Mouse (Mus musculus) liver, embryonic 14.5 days (tissue): ENCODE data around the gene Gm49320. TPM values are rescaled to one million over a fixed set of nuclear protein-coding genes. Genes with fewer than 3 reads are reported as not detected.

ENCODE experiments used
- ATAC-seq: fragments of 200-750 bp; cut with Nextera tagmentation; 2 replicates; pipeline ENCODE4 v1.8.0; 2017; ENCODE audit warnings: moderate number of reproducible peaks, mild to moderate bottlenecking, moderate library complexity; ENCODE audit not compliant: insufficient read depth
- DNase-seq, 3 experiments: peaks; one replicate each; pipeline ENCODE4 v3.0.0-alpha.2; 2012 to 2013; ENCODE audit warnings: low read depth in 3 of 3, low spot score in 3 of 3
- H3K27ac ChIP-seq: fragments of 300-500 bp; sonication (generic); 2 replicates; pipeline ENCODE4 v1.5.1; 2014; ENCODE audit warnings: moderate library complexity, mild to moderate bottlenecking, control low read depth, inconsistent platforms
- H3K27me3 ChIP-seq: fragments of 300-500 bp; sonication (generic); 2 replicates; pipeline ENCODE4 v1.6.1; 2014; ENCODE audit warnings: mild to moderate bottlenecking, low read length, moderate library complexity; ENCODE audit not compliant: control insufficient read depth, insufficient read depth
- H3K36me3 ChIP-seq: fragments of 300-500 bp; sonication (generic); replicated peaks from 2 replicates; pipeline ENCODE4 v1.6.1; 2014; ENCODE audit warnings: low read depth; ENCODE audit not compliant: control insufficient read depth, insufficient read depth
- H3K4me1 ChIP-seq, 2 experiments: fragments of 200-500 bp in 1 of 2; fragments of 300-500 bp in 1 of 2; sonication (generic) in 1 of 2; replicated peaks; 2 replicates each; pipeline ENCODE4 v1.6.1; 2012 to 2014; ENCODE audit warnings: antibody characterized with exemption in 1 of 2, inconsistent platforms in 1 of 2, low read length in 1 of 2; ENCODE audit not compliant: control insufficient read depth in 2 of 2, insufficient read depth in 2 of 2
- H3K4me2 ChIP-seq: fragments of 300-500 bp; sonication (generic); 2 replicates; pipeline ENCODE4 v1.6.1; 2014; ENCODE audit warnings: low read depth, mild to moderate bottlenecking, control low read depth, moderate library complexity
- H3K4me3 ChIP-seq, 2 experiments: fragments of 200-500 bp in 1 of 2; fragments of 300-500 bp in 1 of 2; sonication (generic) in 1 of 2; 2 replicates each; pipeline ENCODE4 v1.5.1; 2012 to 2014; ENCODE audit warnings: low read depth in 2 of 2, low read length in 2 of 2, mild to moderate bottlenecking in 2 of 2, control low read depth in 1 of 2, inconsistent platforms in 1 of 2, moderate library complexity in 1 of 2; ENCODE audit not compliant: insufficient read depth in 1 of 2
- H3K9ac ChIP-seq: fragments of 300-500 bp; sonication (generic); replicated peaks from 2 replicates; pipeline ENCODE4 v1.6.1; 2014; ENCODE audit warnings: mild to moderate bottlenecking, control low read depth, moderate library complexity
- H3K9me3 ChIP-seq: fragments of 300-500 bp; sonication (generic); 2 replicates; pipeline ENCODE4 v1.6.1; 2016; ENCODE audit warnings: low read length, mixed read lengths; ENCODE audit not compliant: control insufficient read depth
- CTCF ChIP-seq: IDR thresholded peaks from 2 replicates; pipeline ENCODE4 v1.5.1; 2016; ENCODE audit warnings: antibody characterized with exemption, low read depth, control low read depth
- EP300 ChIP-seq: IDR thresholded peaks from 2 replicates; pipeline ENCODE4 v1.6.1; 2016; ENCODE audit warnings: antibody characterized with exemption, low read depth
- WGBS: fragments of 180-500 bp; shearing (Covaris S2); extraction: QIAGEN DNeasy Blood & Tissue Kit; methylation state at CpG from one replicate; pipeline ENCODE4 v1.1.7; 2014; ENCODE audit not compliant: insufficient replicate concordance; 5-methylcytosine and 5-hydroxymethylcytosine counted together
- polyA plus RNA-seq, 2 experiments: library from polyadenylated mRNA; depleted of rRNA in 1 of 2; stranded (reverse) in 1 of 2; unstranded in 1 of 2; fragments of >200 nt; fragmentation: Nextera tagmentation in 1 of 2; extraction: Ambion mirVana in 1 of 2; gene quantifications; 2 replicates each; pipeline versions ENCODE4 v1.2.1 to v1.2.3; 2012 to 2014

The Gm49320 gene
- polyA plus RNA-seq, 2 experiments: 0.14 to 0.47 TPM

GRCm38 (mm10) chr8:4216296-4216695 lies 22.4 kb upstream of the Gm49320 start:
- Histone ChIP-seq H3K27ac (no peak overlapping the region), H3K9ac (no peak overlapping the region), H3K4me3 (no peak overlapping the region), H3K27me3 (peaks cover 50% of the 10 kb centered on the region), H3K9me3 (no peaks in the 10 kb centered on the region), H3K4me1 (peaks cover 0 to 10% of the 10 kb centered on the region in 2 experiments; a peak in 2 of 4 replicates), H3K4me2 (no peak overlapping the region), H3K36me3 (no peaks in the 10 kb centered on the region)
- no peak for DNase-seq
- WGBS: 12% methylated on average over 18 of the region's 18 CpGs
- ATAC-seq: no peak
- TF ChIP-seq EP300 (no peak), CTCF (no peak)

GRCm38 (mm10) chr8:4216791-4217621 lies 21.7 kb upstream of the Gm49320 start, which contains the start of gene Prr36:
Gene Prr36, minus strand, starts transcription at chr8:4217459.
- no peak for TF ChIP-seq CTCF
- no peak for TF ChIP-seq EP300
- DNase-seq (no peak), ATAC-seq (no peak)
- Histone ChIP-seq H3K9ac (no peak within 1 kb of the TSS), H3K9me3 (no peaks in the 10 kb centered on the region), H3K4me2 (peak within 1 kb of the TSS; percentile 32), H3K4me1 (peaks cover 0 to 10% of the 10 kb centered on the region in 2 experiments; a peak in 2 of 4 replicates), H3K27me3 (peaks cover 50% of the 10 kb centered on the region), H3K36me3 (no peaks in the 10 kb centered on the region), H3K27ac (no peak within 1 kb of the TSS), H3K4me3 (peak within 1 kb of the TSS in 1 of 2 experiments; percentile 3; a peak in 1 of 4 replicates)
- 3% methylated on average over 44 of the region's 44 CpGs for WGBS

DNA sequence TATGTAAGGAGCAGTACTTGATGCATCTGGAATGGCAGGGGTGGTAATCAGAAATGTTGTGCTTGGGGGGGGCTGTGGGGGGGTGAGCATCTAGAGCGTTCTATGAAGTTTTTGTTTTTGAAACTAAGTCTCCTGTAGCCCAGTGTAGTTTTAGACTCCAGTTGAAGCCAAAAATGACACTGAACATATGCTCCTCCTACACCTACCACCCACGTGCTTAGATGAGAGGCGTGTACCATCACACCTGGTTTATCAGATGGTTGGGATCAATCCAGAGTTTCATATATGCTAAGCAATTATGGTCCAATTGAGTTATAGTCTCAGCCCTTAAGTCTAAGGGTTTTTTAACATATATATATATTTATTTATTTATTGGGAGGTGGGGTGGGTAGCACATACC lies 19.0 kb upstream of the Gm49320 start:
- H3K4me3 ChIP-seq: no peak overlapping the region
- DNase-seq (no peak), ATAC-seq (no peak)
- no peaks in the 10 kb centered on the region for H3K36me3 ChIP-seq
- 57% methylated on average over 3 of the region's 3 CpGs for WGBS
- no peaks in the 10 kb centered on the region for H3K9me3 ChIP-seq
- H3K4me2 ChIP-seq: no peak overlapping the region
- H3K27ac ChIP-seq: no peak overlapping the region
- H3K4me1 ChIP-seq: no peaks in the 10 kb centered on the region
- no peak for TF ChIP-seq EP300
- no peak for TF ChIP-seq CTCF
- peaks cover 38% of the 10 kb centered on the region for H3K27me3 ChIP-seq
- H3K9ac ChIP-seq: no peak overlapping the region

DNA sequence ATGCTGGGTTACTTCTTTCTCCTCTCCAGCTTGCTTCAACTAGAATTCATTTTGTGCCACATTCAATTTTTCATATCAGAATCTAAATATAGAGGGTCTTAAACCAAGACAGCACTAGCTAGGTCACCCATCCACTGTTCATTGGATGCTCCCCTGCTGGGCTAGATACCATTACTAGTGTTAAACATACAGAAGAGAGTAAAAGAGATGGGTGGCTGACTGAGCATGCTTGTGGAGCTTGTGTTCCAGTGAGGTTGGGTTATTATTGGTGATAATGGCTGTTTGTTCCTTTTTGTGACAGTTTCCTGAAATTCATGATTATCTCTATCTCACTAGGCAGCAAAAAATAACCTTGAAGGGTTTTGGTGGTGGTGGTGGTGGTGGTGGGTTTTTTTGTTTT lies 16.6 kb upstream of the Gm49320 start:
- H3K36me3 ChIP-seq: no peaks in the 10 kb centered on the region
- no peak for TF ChIP-seq CTCF
- TF ChIP-seq EP300: no peak
- no peaks in the 10 kb centered on the region for H3K9me3 ChIP-seq
- DNase-seq: no peak
- no peaks in the 10 kb centered on the region; a peak in 1 of 4 replicates for H3K4me1 ChIP-seq
- ATAC-seq: no peak
- H3K27me3 ChIP-seq: peaks cover 23% of the 10 kb centered on the region
- no peak overlapping the region for H3K4me3 ChIP-seq
- H3K27ac ChIP-seq: no peak overlapping the region
- no peak overlapping the region for H3K9ac ChIP-seq
- no peak overlapping the region for H3K4me2 ChIP-seq

GRCm38 (mm10) chr8:4226323-4226722 lies 12.3 kb upstream of the Gm49320 start:
- Histone ChIP-seq H3K4me2 (peak overlapping the region; percentile 47), H3K36me3 (no peaks in the 10 kb centered on the region), H3K9ac (no peak overlapping the region), H3K4me3 (0 out of 4 replicates have a peak overlapping the region, but pooled peaks of 1 of the 2 experiments have one; percentile 0), H3K4me1 (peaks cover 0 to 3% of the 10 kb centered on the region in 2 experiments; a peak in 2 of 4 replicates), H3K27me3 (peaks cover 15% of the 10 kb centered on the region), H3K9me3 (no peaks in the 10 kb centered on the region), H3K27ac (no peak overlapping the region)
- ATAC-seq (no peak), DNase-seq (no peak)
- WGBS: 19% methylated on average over 4 of the region's 4 CpGs
- TF ChIP-seq CTCF (peak; percentile 15; the same call in 1 of the 2 replicates), EP300 (no peak)
